Comparison of ENCODE assay signal across 19 mouse cellular contexts in genomic region chr4:128769569-128770355, GRCm38 (mm10). TPM values are rescaled to one million over a fixed set of nuclear protein-coding genes. Genes with fewer than 3 reads are reported as not detected.
"Had no signal": no experiment of that assay in that cellular context is flagged by ENCODE, and none has a peak within 500 bp of the region (broad histone marks: within the 10 kb centered on the region; RNA-seq: fewer than 3 reads in every experiment).

No protein-coding gene starts in this region.

- H3K4me3 ChIP-seq: left cerebral cortex, adult 2 months; liver, embryonic 13.5 days; lung, embryonic 15.5 days; megakaryocyte, embryonic 14.5 days; midbrain, embryonic 10.5 days; midbrain, embryonic 13.5 days; myocyte; neural tube, embryonic 13.5 days; stomach, embryonic 15.5 days had no signal

- H3K4me1 ChIP-seq: neural tube, embryonic 13.5 days; stomach, embryonic 15.5 days had no signal

- H3K4me2 ChIP-seq: liver, embryonic 13.5 days; lung, embryonic 15.5 days; midbrain, embryonic 13.5 days; neural tube, embryonic 13.5 days; stomach, embryonic 15.5 days had no signal

- DNase-seq: kidney, adult 2 months; kidney, postnatal 10 days; kidney, postnatal 36 days; layer of hippocampus, postnatal 36 days; liver, embryonic 13.5 days; right cerebral cortex, postnatal 25 days; spleen, adult 18-20 months; thymus, adult 18-20 months; thymus, postnatal 14 days; thymus, postnatal 4 days had no signal

- H3K9ac ChIP-seq: liver, embryonic 13.5 days; lung, embryonic 15.5 days; midbrain, embryonic 13.5 days; neural tube, embryonic 13.5 days; stomach, embryonic 15.5 days had no signal

- H3K9me3 ChIP-seq: liver, embryonic 13.5 days; lung, embryonic 15.5 days; midbrain, embryonic 10.5 days; midbrain, embryonic 13.5 days; neural tube, embryonic 13.5 days; stomach, embryonic 15.5 days had no signal

- H3K27ac ChIP-seq: left cerebral cortex, adult 2 months; liver, embryonic 13.5 days; lung, embryonic 15.5 days; midbrain, embryonic 10.5 days; midbrain, embryonic 13.5 days; neural tube, embryonic 13.5 days; stomach, embryonic 15.5 days had no signal

- ATAC-seq: midbrain, embryonic 13.5 days; midbrain, embryonic 16.5 days had no signal

- H3K27me3 ChIP-seq: lung, embryonic 15.5 days; midbrain, embryonic 13.5 days; neural tube, embryonic 13.5 days; stomach, embryonic 15.5 days had no signal

RNA-seq across cellular contexts. Expression of gene A3galt2, which starts 14.6 kb away (rescaled TPM):
- polyA plus RNA-seq: liver, embryonic 13.5 days had no signal
